Mouse (Mus musculus) spleen, adult 18-20 months (tissue): Measurements from ENCODE around the gene Oxct1.

Experiments
- DNase-seq, 2 experiments: peaks; one replicate each; pipeline ENCODE4 v3.0.0; 2022; ENCODE audit warnings: mixed read lengths in 2 of 2

Gene Oxct1

DNA sequence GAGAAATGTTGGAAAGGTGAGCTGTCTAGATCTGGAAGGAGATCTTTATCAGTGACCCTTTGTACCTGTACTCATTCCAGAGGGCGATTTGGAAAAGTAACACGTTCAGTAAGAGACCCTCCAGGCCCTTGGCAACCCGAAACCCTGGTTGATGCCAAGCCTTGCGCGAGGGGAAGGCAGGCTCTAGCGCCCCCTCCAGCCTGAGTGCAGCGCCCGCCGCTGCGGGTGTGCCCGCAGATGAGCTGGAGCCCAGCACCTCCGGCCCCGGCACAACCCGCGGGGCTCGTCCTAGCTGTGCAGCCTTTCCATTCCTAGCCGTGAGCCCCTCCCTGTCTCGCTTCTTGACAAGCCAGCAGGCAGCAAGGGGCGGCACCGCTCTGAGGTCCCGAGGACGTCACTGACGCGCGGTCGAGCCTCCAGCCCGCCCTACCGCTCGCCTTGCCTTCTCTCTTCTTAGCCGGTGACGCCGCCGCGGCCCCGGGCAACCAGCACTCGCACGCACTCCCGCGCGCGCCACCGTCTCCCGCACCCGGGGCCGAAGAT, at the start of gene Oxct1:
Oxct1 (plus strand) TSS at position 153 of the 543 bp plus-strand sequence.
- peak; percentile 75 to 77 for DNase-seq

DNA sequence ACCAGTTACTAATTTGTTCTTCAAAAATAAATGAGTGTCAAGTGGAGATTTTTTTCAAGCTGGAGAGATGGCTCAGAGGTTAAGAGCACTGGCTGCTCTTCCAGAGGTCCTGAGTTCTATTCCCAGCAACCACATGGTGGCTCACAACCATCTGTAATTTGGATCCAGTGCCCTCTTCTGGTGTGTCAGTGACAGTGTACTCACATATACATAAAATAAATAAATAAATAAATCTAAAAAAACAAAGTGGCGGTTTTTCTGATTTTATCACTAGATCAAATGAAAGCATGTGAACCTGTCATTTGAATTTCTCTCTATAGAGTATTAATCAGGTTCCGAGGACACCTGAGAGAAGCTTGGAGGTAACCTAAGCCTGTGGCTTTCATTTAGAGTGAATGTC, 47.9 kb upstream of the Oxct1 start:
- no peak for DNase-seq

DNA sequence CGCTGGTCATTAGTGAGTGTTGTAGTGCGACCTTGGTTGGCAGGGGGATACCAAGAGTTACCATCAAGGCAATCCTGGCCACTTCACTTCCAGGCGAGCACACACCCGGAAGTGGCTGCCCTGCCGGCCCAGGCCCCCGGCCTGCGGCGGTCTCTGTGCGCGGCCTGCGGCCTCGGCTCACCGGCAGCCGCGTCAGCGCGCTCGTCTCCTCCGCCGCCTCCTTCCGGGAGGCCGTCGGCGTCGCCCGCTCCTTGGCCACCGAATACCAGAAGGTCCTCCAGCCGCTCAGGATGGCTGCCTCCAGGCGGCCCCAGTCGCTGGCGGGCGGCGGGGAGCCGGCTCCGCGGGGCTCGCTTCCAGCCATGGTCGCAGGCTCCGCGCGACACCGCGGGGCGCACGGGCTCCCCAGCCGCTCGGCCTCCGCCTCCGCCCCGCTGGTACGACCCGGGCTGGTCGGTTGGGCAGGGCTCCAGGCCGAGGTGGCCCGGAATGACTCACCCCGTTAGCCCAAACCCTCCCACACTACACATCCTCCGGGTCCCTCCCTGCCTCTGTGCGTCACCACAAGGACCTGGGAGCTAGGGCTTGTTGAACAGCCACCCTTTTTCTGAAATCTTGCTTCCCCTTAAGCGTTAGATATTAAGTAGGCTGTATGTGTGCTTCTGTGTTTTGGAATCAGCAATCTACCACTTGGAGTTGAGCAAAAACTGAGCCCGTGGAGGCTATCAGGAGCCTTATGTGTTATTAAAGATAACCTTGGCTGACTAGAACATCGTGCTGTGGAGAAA, 46.9 kb upstream of the Oxct1 start, which contains the start of gene Fbxo4:
Fbxo4 (minus strand) TSS at position 513 of the 788 bp plus-strand sequence.
- peak; percentile 69 to 73 for DNase-seq

DNA sequence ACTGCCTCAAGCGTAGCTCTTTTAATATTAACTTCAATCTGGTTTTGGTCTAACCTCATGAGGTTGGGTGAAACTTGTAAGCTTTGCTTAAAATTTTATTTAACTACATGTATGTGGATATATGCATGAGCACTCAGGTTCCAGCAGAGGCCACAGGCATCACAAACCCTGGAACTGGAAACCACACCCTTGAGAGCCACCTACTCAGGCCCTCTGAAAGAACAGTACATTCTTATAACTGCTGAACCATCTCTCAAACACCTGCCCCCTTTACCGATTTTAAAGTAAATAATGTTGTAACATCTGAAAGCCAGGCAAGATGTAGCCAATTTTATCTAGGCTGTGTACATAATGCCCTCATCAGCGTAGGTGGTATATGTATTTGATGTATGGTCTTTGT, 46.3 kb upstream of the Oxct1 start:
- no peak for DNase-seq

DNA sequence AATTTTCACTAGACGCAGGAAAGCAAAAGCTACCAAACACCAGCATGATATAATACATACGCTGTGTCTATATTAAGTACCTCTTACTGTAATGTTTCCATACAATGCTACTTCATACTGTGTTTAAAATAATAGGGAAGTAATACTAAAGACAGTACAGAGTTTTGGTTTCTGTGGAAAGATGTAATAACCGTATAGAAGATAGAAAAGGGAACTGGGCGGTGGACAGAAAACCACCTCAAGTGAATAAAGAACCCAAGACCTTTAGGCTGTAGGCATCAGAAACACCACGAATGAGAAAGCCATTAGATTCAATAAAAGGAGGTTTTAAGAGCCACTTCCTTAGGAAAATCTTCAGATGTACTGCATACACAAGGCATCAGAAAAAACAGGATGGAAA, 43.5 kb upstream of the Oxct1 start:
- no peak for DNase-seq

- DNase-seq, result no peak
Measured at GRCm38 (mm10) chr15:3984876-3985275, 41.3 kb upstream of the Oxct1 start.

- DNase-seq, result peak in 1 of 2 experiments; percentile 19
Measured at GRCm38 (mm10) chr15:3987981-3988380, 38.2 kb upstream of the Oxct1 start.

DNA sequence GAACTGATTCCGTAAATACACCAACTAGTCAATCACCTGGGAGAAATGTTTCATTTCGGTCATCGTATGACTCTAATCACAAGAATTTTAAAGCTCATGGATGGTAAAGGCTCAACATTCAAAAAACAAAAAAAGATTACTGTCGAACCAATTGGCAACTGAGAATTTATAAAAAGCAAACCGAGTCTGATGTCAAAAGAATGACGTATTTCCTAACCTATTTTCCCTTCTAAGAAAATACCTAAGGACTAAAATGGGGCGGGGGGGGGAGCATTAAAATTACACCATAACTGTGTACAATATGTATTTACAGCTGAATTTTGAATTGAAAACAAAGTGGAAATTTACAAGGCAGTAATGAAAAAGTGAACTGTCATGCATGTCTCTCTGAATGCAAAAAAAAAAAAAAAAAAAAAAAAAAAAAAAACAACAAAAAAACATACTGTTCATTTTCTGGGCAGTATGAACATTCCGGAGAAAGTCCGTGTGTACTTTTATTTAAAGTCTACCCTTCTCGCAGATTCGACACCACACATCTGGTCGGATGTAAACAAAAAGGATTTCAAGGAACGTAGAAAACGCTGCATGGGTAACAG, 31.2 kb upstream of the Oxct1 start:
- no peak for DNase-seq

DNA sequence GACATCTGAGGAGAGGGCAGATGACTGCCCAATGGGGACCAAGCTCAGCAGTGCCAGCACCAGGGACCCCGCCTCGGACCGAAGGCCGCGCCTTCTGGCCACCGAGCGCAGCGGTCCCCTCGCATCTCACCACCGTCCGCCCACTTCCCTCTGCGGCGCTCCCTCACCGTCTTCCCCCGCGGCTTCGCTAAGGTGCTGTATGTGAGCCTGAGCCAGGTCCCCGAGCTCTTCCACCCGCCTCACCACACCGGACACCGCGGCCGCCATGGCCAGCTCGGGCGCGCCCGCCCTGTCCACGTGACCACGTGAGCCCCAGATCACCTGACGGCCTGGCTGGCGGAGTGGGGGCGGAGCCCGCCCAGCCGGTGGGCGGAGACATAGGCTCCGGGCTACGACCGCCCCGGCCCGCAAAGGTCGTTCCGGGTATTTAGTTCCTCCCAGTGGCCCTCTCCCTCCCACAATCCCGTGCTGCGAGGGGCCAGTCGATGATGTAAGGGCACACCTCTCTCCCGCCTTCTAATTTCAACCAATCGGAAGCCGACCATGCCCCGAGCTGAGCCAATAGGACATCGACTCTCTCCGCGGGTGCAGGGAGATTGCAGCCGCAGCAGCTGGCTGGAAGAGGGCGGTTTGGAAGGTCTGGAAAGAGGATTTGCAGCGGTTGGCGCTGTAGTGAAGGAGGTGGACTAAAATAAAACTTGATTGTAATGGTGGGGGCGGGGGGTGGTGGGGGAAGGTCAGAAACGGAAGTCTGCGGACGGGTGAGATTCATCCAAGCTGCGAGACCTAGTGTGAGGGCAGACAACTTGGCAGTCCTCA, 30.5 kb upstream of the Oxct1 start, which contains the start of gene AW549877:
AW549877 (minus strand) TSS at position 297 of the 819 bp plus-strand sequence.
- peak; percentile 97 to 98 for DNase-seq

GRCm38 (mm10) chr15:3996267-3997010, 29.7 kb upstream of the Oxct1 start:
- peak in 1 of 2 experiments; percentile 32 for DNase-seq

GRCm38 (mm10) chr15:3999144-3999543, 27.0 kb upstream of the Oxct1 start:
- DNase-seq, result no peak

DNA sequence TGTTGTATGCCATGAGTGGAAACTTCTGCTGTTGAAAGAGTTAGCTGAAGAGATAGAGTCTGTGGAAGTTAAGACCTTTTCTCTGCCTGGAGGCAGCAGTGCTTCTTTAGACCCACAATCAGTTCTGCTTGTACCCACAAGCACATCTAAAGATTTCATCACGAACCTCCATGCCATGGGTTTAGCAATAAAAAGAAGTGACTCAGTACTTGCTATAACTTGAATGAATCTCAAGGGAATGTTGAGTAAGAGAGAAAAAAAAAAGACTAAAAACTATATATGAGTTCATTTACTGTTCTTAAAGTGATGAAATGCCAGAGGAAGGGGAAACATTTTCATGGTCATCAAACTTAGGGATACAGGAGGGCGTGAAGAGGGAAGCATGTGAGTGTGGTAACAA, 25.6 kb upstream of the Oxct1 start:
- DNase-seq, result no peak

GRCm38 (mm10) chr15:4013873-4014272, 12.3 kb upstream of the Oxct1 start:
- no peak for DNase-seq

DNA sequence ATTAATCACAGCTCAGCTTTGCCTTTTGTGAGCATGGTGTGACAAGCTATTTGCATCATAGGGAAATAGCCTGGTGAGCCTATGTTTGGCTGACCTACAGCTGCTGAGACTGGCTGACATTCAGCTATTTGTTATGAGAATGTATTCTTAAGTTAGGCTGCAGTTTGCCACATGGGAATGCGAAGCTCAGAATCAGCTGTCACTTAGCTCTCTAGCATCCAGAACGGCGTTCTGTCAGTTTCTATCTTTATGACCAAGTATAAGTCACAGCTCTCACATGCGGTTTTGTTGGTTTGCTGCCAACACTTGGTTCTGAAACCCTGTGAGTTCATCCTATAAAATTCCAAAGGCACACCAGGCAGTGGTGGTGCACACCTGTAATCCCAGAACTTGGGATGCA, 5.5 kb upstream of the Oxct1 start:
- no peak for DNase-seq

GRCm38 (mm10) chr15:4023747-4024146, 2.4 kb upstream of the Oxct1 start:
- no peak for DNase-seq

- DNase-seq, result no peak
Measured at GRCm38 (mm10) chr15:4024726-4025507, 1.3 kb upstream of the Oxct1 start.

- no peak for DNase-seq
Measured at GRCm38 (mm10) chr15:4025508-4025904, 677 bp upstream of the Oxct1 start.

DNA sequence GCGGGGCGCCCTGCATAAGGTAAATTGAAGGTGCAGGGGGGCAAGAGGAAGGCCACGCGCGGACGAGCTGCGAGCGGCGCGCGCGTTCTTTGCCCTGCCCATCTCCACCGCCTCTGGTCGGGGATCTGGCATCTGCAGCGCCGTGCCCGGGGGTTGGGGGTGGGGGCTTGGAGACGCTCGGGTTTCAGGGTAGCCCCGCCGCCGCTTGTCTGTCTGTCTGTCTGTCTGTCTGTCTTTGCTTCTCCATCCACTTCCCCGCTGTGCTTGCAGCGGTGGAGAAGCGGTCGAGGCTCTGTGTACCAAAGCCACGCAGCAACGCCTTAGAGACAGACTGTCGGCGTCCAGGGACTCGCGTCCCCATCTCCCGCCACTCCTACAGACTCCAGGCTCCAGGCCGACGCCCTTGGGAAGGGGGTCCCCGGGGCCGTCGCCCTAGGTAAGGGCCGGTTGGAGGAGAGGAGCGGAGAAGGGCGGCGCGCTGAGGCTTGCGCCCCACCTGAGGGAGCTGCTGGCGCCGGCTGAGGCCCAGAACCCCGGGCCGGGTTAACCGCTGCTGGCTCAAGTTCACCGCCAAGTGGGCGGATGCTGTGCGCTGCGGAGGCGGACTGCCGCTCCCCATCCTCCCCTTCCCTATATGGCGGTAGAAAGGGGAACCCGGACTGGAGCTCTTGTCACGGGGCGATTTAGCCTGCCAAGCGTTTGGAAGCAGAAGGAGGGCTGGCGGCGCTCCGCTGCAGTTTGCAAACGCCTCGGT, 825 bp downstream of the Oxct1 start:
- peak; percentile 76 to 77 for DNase-seq

GRCm38 (mm10) chr15:4027671-4028410, 1.7 kb downstream of the Oxct1 start:
- DNase-seq, result no peak

DNA sequence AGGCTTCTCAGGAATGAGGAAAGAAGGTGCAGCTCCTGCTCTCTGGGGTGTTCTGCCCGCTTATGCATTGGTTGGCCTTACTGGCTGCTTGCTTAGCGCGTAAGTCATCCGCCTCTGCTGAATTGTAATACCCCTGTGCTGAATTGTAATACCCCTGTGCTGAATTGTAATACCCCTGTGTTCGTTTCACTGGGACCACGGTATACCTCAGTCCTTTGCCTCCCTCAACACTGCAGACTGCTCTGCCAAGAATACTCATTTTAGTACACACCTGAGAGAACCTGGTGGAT, 2.2 kb downstream of the Oxct1 start:
- DNase-seq, result no peak
